Mouse (Mus musculus) CH12.LX (cell line): ENCODE data around the gene Aldh1b1. TPM values are rescaled to one million over a fixed set of nuclear protein-coding genes. Genes with fewer than 3 reads are reported as not detected.

ENCODE experiments used
- DNase-seq: peaks from one replicate; pipeline ENCODE4 v3.0.0-alpha.2; 2013; ENCODE audit errors: extremely low read depth
- H3K27ac ChIP-seq: 2 replicates; pipeline ENCODE4 v1.5.1; 2012; ENCODE audit warnings: low read depth, mild to moderate bottlenecking, control low read depth, moderate library complexity; ENCODE audit not compliant: insufficient read depth
- H3K27me3 ChIP-seq: replicated peaks from 2 replicates; pipeline ENCODE3; 2012; ENCODE audit warnings: inconsistent platforms
- H3K36me3 ChIP-seq, 2 experiments: replicated peaks in 1 of 2; 2 replicates each; pipeline versions ENCODE3 to v1.6.1; 2012; ENCODE audit warnings: inconsistent platforms in 1 of 2, low read length in 1 of 2, mild to moderate bottlenecking in 1 of 2, mixed read lengths in 1 of 2, moderate library complexity in 1 of 2; ENCODE audit not compliant: control insufficient read depth in 1 of 2, insufficient read depth in 1 of 2
- H3K4me1 ChIP-seq, 2 experiments: 2 replicates each; pipeline ENCODE4 v1.6.1; 2012; ENCODE audit warnings: inconsistent platforms in 1 of 2, moderate library complexity in 1 of 2; ENCODE audit not compliant: insufficient read depth in 2 of 2, control insufficient read depth in 1 of 2
- H3K4me2 ChIP-seq: 2 replicates; pipeline ENCODE4 v1.6.1; 2012; ENCODE audit warnings: low read depth, mild to moderate bottlenecking, control low read depth; ENCODE audit not compliant: poor library complexity, insufficient read depth, severe bottlenecking
- H3K4me3 ChIP-seq, 3 experiments: fragments of 150-350 bp in 1 of 3; sonication (generic) in 1 of 3; replicated peaks in 1 of 3; 2 replicates each; pipeline versions ENCODE3 to v1.5.1; 2011 to 2012; ENCODE audit warnings: low read depth in 2 of 3, low read length in 2 of 3, mild to moderate bottlenecking in 2 of 3, moderate library complexity in 2 of 3, control low read depth in 1 of 3, improper control_type of control experiment in 1 of 3, inconsistent platforms in 1 of 3, mixed read lengths in 1 of 3; ENCODE audit not compliant: poor library complexity in 1 of 3
- H3K79me2 ChIP-seq: replicated peaks from 2 replicates; pipeline ENCODE4 v1.6.1; 2012; ENCODE audit warnings: mild to moderate bottlenecking, moderate library complexity; ENCODE audit not compliant: control insufficient read depth, poor library complexity, insufficient read depth, severe bottlenecking; ENCODE audit errors: extremely low read depth
- H3K9ac ChIP-seq: 2 replicates; pipeline ENCODE4 v1.6.1; 2012; ENCODE audit warnings: low read depth, mild to moderate bottlenecking, control low read depth, moderate library complexity; ENCODE audit not compliant: insufficient read depth
- H3K9me3 ChIP-seq: replicated peaks from 2 replicates; pipeline ENCODE3; 2012; ENCODE audit warnings: low read length, inconsistent platforms, mixed read lengths
- CHD2 ChIP-seq: IDR thresholded peaks from 2 replicates; pipeline ENCODE4 v1.6.1; 2011; ENCODE audit warnings: low read length, improper control_type of control experiment
- E2F4 ChIP-seq: IDR thresholded peaks from 2 replicates; pipeline ENCODE4 v1.6.1; 2011; ENCODE audit warnings: low read depth, low read length, improper control_type of control experiment; ENCODE audit not compliant: insufficient replicate concordance
- ELF1 ChIP-seq: IDR thresholded peaks from 2 replicates; pipeline ENCODE4 v1.6.1; 2014; ENCODE audit warnings: low read depth, mild to moderate bottlenecking, inconsistent platforms, low read length, improper control_type of control experiment
- ETS1 ChIP-seq: conservative IDR thresholded peaks from 2 replicates; pipeline ENCODE4 v1.6.1; 2012; ENCODE audit warnings: low read depth, mild to moderate bottlenecking, inconsistent platforms, low read length, improper control_type of control experiment, moderate library complexity
- GABPA ChIP-seq: IDR thresholded peaks from 2 replicates; pipeline ENCODE4 v1.6.1; 2012; ENCODE audit warnings: low read depth, low read length, improper control_type of control experiment, inconsistent platforms; ENCODE audit not compliant: insufficient replicate concordance
- IRF4 ChIP-seq: IDR thresholded peaks from 2 replicates; pipeline ENCODE4 v1.6.1; 2014; ENCODE audit warnings: low read depth, mild to moderate bottlenecking, inconsistent platforms, low read length, improper control_type of control experiment
- JUN ChIP-seq: IDR thresholded peaks from 2 replicates; pipeline ENCODE4 v1.6.1; 2011; ENCODE audit warnings: low read depth, mild to moderate bottlenecking, low read length, improper control_type of control experiment, moderate library complexity; ENCODE audit not compliant: insufficient read depth
- KAT2A ChIP-seq: IDR thresholded peaks from 2 replicates; pipeline ENCODE4 v1.6.1; 2012; ENCODE audit warnings: low read length, improper control_type of control experiment, inconsistent platforms; ENCODE audit not compliant: insufficient replicate concordance
- MAFK ChIP-seq: IDR thresholded peaks from 2 replicates; pipeline ENCODE4 v1.6.1; 2011; ENCODE audit warnings: low read length, improper control_type of control experiment; ENCODE audit not compliant: insufficient replicate concordance
- MYC ChIP-seq: IDR thresholded peaks from 2 replicates; pipeline ENCODE4 v1.6.1; 2011; ENCODE audit warnings: low read depth, mild to moderate bottlenecking, improper control_type of control experiment, low read length
- POLR2A ChIP-seq: IDR thresholded peaks from 2 replicates; pipeline ENCODE4 v1.6.1; 2011; ENCODE audit warnings: low read depth, mild to moderate bottlenecking, improper control_type of control experiment, low read length
- TBP ChIP-seq: conservative IDR thresholded peaks from 2 replicates; pipeline ENCODE4 v1.6.1; 2011; ENCODE audit warnings: low read depth, low read length, improper control_type of control experiment
- UBTF ChIP-seq: IDR thresholded peaks from 2 replicates; pipeline ENCODE4 v1.6.1; 2012; ENCODE audit warnings: low read depth, mild to moderate bottlenecking, inconsistent platforms, low read length, improper control_type of control experiment, moderate library complexity
- ZNF384 ChIP-seq: IDR thresholded peaks from 2 replicates; pipeline ENCODE4 v1.6.1; 2012; ENCODE audit warnings: low read depth, low read length, improper control_type of control experiment, inconsistent platforms
- dilution Hi-C: fragments of 300-500 bp; cut with MboI; formaldehyde crosslinking; loops from 2 replicates; pipeline ENCODE4 v1.14.3; 2020; ENCODE audit warnings: low sequenced_read_pairs; ENCODE audit not compliant: extremely low pct_unique_long_range_greater_than_20kb, extremely low pct_ligation_motif_present
- in situ Hi-C: fragments of 300-500 bp; cut with MboI; formaldehyde crosslinking; loops from 3 replicates; pipeline ENCODE4 v1.14.3; 2019; ENCODE audit warnings: low sequenced_read_pairs, low pct_ligation_motif_present, low pct_unique_long_range_greater_than_20kb, mixed read lengths
- polyA plus RNA-seq: library from polyadenylated mRNA; unstranded; fragments of >175 nt; gene quantifications from 2 replicates; pipeline ENCODE4 v1.2.1, GENCODE M21; 2012; ENCODE audit warnings: low read depth; ENCODE audit not compliant: insufficient read length
- total RNA-seq, 2 experiments: library from RNA; depleted of rRNA; stranded (reverse); fragments of 300-350 nt in 1 of 2; fragments of >200 nt in 1 of 2; gene quantifications; 2 replicates each; pipeline ENCODE4 v1.2.3; 2012 to 2014

The Aldh1b1 gene
- total and polyA plus RNA-seq, 3 experiments, result 4.9 to 8.3 (median 6.4) TPM

- no peak overlapping the region for H3K9ac ChIP-seq
- H3K4me3 ChIP-seq, result no peak overlapping the region
- no peaks in the 10 kb centered on the region for H3K79me2 ChIP-seq
- in situ Hi-C loops, result no loop called here
- H3K9me3 ChIP-seq, result no peaks in the 10 kb centered on the region
- H3K27ac ChIP-seq, result no peak overlapping the region
- no peak overlapping the region for H3K4me2 ChIP-seq
- dilution Hi-C loops, result no loop called here
- TF ChIP-seq ETS1 (no peak), MYC (no peak), UBTF (no peak), IRF4 (no peak), MAFK (no peak), TBP (no peak), E2F4 (no peak), POLR2A (no peak), CHD2 (no peak), JUN (no peak), GABPA (no peak), ELF1 (no peak), ZNF384 (no peak), KAT2A (no peak)
- H3K36me3 ChIP-seq, result no peaks in the 10 kb centered on the region
- DNase-seq, result no peak
- H3K4me1 ChIP-seq, result no peaks in the 10 kb centered on the region
- H3K27me3 ChIP-seq, result peaks cover 6% of the 10 kb centered on the region
Observed at GRCm38 (mm10) chr4:45853496-45854246, 54.8 kb downstream of the Aldh1b1 start.

Other genes with a start within 250 kb of the Aldh1b1 start
- not detected in 2 replicates for gene Igfbpl1, start 27.9 kb downstream of the Aldh1b1 start, total RNA-seq (2012; rRNA removed)
- not detected in 2 replicates for gene Igfbpl1, start 27.9 kb downstream of the Aldh1b1 start, total RNA-seq (2014; rRNA removed)
- not detected in 2 replicates for gene Igfbpl1, start 27.9 kb downstream of the Aldh1b1 start, polyA plus RNA-seq
- gene Stra6l, start 49.6 kb downstream of the Aldh1b1 start, total RNA-seq (2012; rRNA removed), result not detected in 2 replicates
- gene Stra6l, start 49.6 kb downstream of the Aldh1b1 start, total RNA-seq (2014; rRNA removed), result 0.08 TPM in 1 of 2 replicates, not detected in the other
- 0.13 TPM in 1 of 2 replicates, not detected in the other for gene Stra6l, start 49.6 kb downstream of the Aldh1b1 start, polyA plus RNA-seq
- not detected in 2 replicates for gene Ccdc180, start 91.3 kb downstream of the Aldh1b1 start, total RNA-seq (2012; rRNA removed)
- not detected in 2 replicates for gene Ccdc180, start 91.3 kb downstream of the Aldh1b1 start, total RNA-seq (2014; rRNA removed)
- 0.14 and 0.20 TPM in 2 replicates for gene Ccdc180, start 91.3 kb downstream of the Aldh1b1 start, polyA plus RNA-seq
- 0.67 and 1.6 TPM in 2 replicates for gene Tdrd7, start 166.3 kb downstream of the Aldh1b1 start, total RNA-seq (2012; rRNA removed)
- gene Tdrd7, start 166.3 kb downstream of the Aldh1b1 start, total RNA-seq (2014; rRNA removed), result 2.1 and 2.7 TPM in 2 replicates
- 2.1 and 2.9 TPM in 2 replicates for gene Tdrd7, start 166.3 kb downstream of the Aldh1b1 start, polyA plus RNA-seq
- gene Tmod1, start 239.9 kb downstream of the Aldh1b1 start, total RNA-seq (2012; rRNA removed), result 0.92 and 3.1 TPM in 2 replicates
- gene Tmod1, start 239.9 kb downstream of the Aldh1b1 start, total RNA-seq (2014; rRNA removed), result 0.70 and 0.93 TPM in 2 replicates
- gene Tmod1, start 239.9 kb downstream of the Aldh1b1 start, polyA plus RNA-seq, result 2.3 and 2.5 TPM in 2 replicates